Mouse (Mus musculus) testis, postnatal 10 days (tissue): ENCODE measurements around the gene Pik3c2b.
A peak's percentile ranks its signal among the peaks of the same experiment; 100 is the strongest.
"Not testable (repeated sequence)": the region's sequence is repeated elsewhere in the genome, so short reads cannot be mapped to it uniquely, and the experiment has no call there.

Source experiments
- DNase-seq: peaks from one replicate; pipeline ENCODE4 v3.0.0; 2021; ENCODE audit warnings: low spot score

Gene Pik3c2b

GRCm38 (mm10) chr1:133033316-133034090, 12.0 kb upstream of the Pik3c2b start:
- peak; percentile 56 for DNase-seq

- DNase-seq = peak; percentile 54
Measured at GRCm38 (mm10) chr1:133034091-133034460, 11.4 kb upstream of the Pik3c2b start.

- DNase-seq = not testable (repeated sequence)
Measured at GRCm38 (mm10) chr1:133034682-133035081, 10.8 kb upstream of the Pik3c2b start.

- DNase-seq = peak; percentile 55
Measured at GRCm38 (mm10) chr1:133039505-133039949, 5.9 kb upstream of the Pik3c2b start.

- DNase-seq = peak; percentile 84
Measured at GRCm38 (mm10) chr1:133045861-133046440, 484 bp downstream of the Pik3c2b start.

GRCm38 (mm10) chr1:133046441-133046931, 1.0 kb downstream of the Pik3c2b start:
- DNase-seq = peak; percentile 58

GRCm38 (mm10) chr1:133047575-133047974, 2.1 kb downstream of the Pik3c2b start:
- no peak for DNase-seq

- DNase-seq = no peak
Measured at GRCm38 (mm10) chr1:133048690-133049089, 3.2 kb downstream of the Pik3c2b start.

GRCm38 (mm10) chr1:133050001-133050431, 4.5 kb downstream of the Pik3c2b start:
- no peak for DNase-seq

- DNase-seq = no peak
Measured at GRCm38 (mm10) chr1:133051829-133052228, 6.4 kb downstream of the Pik3c2b start.

- no peak for DNase-seq
Measured at GRCm38 (mm10) chr1:133053034-133053433, 7.6 kb downstream of the Pik3c2b start.

GRCm38 (mm10) chr1:133054326-133054725, 8.9 kb downstream of the Pik3c2b start:
- no peak for DNase-seq

- no peak for DNase-seq
Measured at GRCm38 (mm10) chr1:133057345-133058034, 12.0 kb downstream of the Pik3c2b start.

- DNase-seq = no peak
Measured at GRCm38 (mm10) chr1:133059592-133059991, 14.1 kb downstream of the Pik3c2b start.

GRCm38 (mm10) chr1:133060681-133061080, 15.2 kb downstream of the Pik3c2b start:
- DNase-seq = no peak

- no peak for DNase-seq
Measured at GRCm38 (mm10) chr1:133063164-133063563, 17.7 kb downstream of the Pik3c2b start.

- DNase-seq = no peak
Measured at GRCm38 (mm10) chr1:133068268-133068667, 22.8 kb downstream of the Pik3c2b start.

- DNase-seq = no peak
Measured at GRCm38 (mm10) chr1:133068669-133069274, 23.3 kb downstream of the Pik3c2b start.

GRCm38 (mm10) chr1:133069275-133070120, 24.0 kb downstream of the Pik3c2b start:
- DNase-seq = no peak

- no peak for DNase-seq
Measured at GRCm38 (mm10) chr1:133070157-133070556, 24.7 kb downstream of the Pik3c2b start.

- no peak for DNase-seq
Measured at GRCm38 (mm10) chr1:133071666-133072381, 26.4 kb downstream of the Pik3c2b start.
